Mouse (Mus musculus) skeletal muscle tissue, postnatal 0 days (tissue): Measurements from ENCODE around the gene Nid2. TPM values are rescaled to one million over a fixed set of nuclear protein-coding genes. Genes with fewer than 3 reads are reported as not detected.

Source experiments
- polyA plus RNA-seq: library from polyadenylated mRNA; unstranded; fragments of >200 nt; fragmentation: Nextera tagmentation; extraction: Ambion mirVana; gene quantifications from 2 replicates; pipeline ENCODE4 v1.2.1, GENCODE M21; 2015

Nid2 gene
- 55.1 and 56.3 TPM in 2 replicates for polyA plus RNA-seq

DNA sequence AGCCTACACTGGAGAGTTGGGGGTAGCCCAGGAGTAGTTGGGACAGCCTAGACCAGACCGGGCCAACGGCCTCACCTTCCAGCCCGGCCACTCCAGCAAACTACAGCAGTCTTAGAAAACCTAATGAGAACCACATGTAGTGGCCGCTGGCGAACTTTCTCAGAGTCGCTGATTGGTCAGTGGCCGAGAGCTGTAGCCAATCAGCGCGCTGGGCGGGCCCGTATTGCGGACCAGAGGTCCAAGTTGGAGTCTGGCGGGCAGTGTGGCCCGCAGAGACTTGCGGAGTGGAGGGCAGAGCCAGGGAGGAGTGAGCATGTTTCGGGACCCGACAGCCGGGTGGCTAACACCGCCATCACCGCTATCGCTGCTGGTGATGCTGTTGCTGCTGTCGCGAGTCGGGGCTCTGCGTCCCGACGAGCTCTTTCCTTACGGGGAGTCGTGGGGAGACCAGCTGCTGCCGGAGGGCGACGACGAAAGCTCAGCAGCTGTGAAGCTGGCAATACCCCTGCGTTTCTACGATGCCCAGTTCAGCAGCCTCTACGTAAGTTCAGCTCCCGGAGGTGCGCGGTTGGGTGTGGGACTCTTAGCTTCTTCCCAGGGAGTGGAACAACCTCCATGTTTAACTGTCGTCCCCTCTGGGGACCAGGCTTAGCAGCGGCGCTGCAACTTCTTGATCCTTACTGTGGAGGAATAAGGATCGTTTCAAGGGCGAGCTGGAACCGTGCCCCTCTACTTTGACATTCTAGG, at the start of gene Nid2:
Gene Nid2 (plus strand): TSS at position 241 of the 747 bp plus-strand sequence.

GRCm38 (mm10) chr14:19823321-19824142, 72.5 kb downstream of the Nid2 start, which contains the start of gene Rtraf:
Gene Rtraf, minus strand, starts transcription at chr14:19823824.

Other genes with a start within 250 kb of the Nid2 start
- gene Gm2244, start 201.3 kb upstream of the Nid2 start, polyA plus RNA-seq = not detected in 2 replicates
- gene Gm2237, start 166.1 kb upstream of the Nid2 start, polyA plus RNA-seq = 0.73 and 0.79 TPM in 2 replicates
- not detected in 2 replicates for gene Gm5458, start 148.7 kb upstream of the Nid2 start, polyA plus RNA-seq
- gene Rtraf, start 72.6 kb downstream of the Nid2 start, polyA plus RNA-seq = 174 and 177 TPM in 2 replicates
- gene Gng2, start 226.4 kb downstream of the Nid2 start, polyA plus RNA-seq = 15.9 and 21.1 TPM in 2 replicates